Mouse (Mus musculus): ENCODE data around the gene Auts2.

GRCm38 (mm10) chr5:132261750-132262149, 281.4 kb downstream of the Auts2 start:
- no peak for TF ChIP-seq POLR2A (IDR thresholded peaks at IDR 0.05; ENCODE audit: low read depth, low read length)
- no peak for TF ChIP-seq CTCF (conservative IDR thresholded peaks at IDR 0.05; ENCODE audit: insufficient read depth, insufficient read length, low read depth, low read length)

All from kidney, adult 2 months (tissue).